9 mouse cellular contexts compared by ENCODE assay signal in the genomic region with DNA sequence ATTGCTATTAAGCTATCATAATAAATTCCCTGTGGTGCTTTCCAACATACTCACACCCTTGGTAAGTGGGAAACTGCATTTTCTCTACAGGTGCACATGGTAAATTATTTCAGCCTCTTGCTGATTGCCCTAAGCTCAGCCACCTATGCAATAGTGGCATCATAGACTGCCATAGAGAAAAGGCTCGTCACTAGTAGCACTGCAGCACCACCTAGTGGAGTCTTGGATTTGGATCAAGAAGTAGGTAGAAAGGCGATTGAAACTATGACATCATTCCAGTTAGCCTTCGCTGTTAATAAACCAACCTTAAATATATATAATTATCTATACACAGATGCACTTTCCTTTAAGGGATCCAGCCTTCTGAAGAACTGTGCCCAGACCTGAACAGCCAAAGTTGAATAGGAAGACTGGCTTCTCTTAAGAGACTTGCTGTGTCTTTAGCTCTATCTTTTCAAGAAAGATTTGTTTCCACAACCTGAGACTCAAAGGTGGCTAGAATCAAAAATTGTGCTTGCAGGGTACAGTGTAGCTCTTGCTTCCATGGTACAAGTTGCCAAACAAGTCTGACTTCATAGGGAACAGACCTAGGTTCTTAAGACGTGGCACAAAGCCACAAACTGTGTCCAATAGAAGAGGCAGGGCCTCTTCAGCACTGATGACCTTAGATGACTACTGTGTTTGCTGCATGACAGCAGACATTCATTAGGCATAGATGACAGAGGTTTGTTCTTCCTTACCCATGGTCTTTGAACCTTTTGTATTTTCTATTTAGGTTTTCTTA. TPM values are rescaled to one million over a fixed set of nuclear protein-coding genes. Genes with fewer than 3 reads are reported as not detected.
DNase-seq lines count a peak whose midpoint lies in the region; ATAC-seq lines count a peak whose summit lies in the region.
"Had no signal": no experiment of that assay in that cellular context is flagged by ENCODE, and none has a peak within 500 bp of the region (broad histone marks: within the 10 kb centered on the region; RNA-seq: fewer than 3 reads in every experiment).

No protein-coding gene starts in this region.

- no peak overlapping the region for H3K4me2 ChIP-seq in forebrain, embryonic 11.5 days (ENCODE audit: low read depth, low read length, severe bottlenecking)
- no peak overlapping the region for H3K4me2 ChIP-seq in hindbrain, embryonic 16.5 days (ENCODE audit: low read length)
- H3K4me2 ChIP-seq: liver, embryonic 15.5 days had no signal

- DNase-seq in CD4-positive, CD25-positive, alpha-beta regulatory T cell, adult 2 months (ENCODE audit: low read depth, low spot score) = peak; percentile 82
- DNase-seq in brain, embryonic 18.5 days (ENCODE audit: low read depth, low spot score) = peak; percentile 64
- peak; percentile 75 for DNase-seq in forebrain, embryonic 11.5 days (ENCODE audit: low spot score)
- DNase-seq in left cerebral cortex, postnatal 10 days (ENCODE audit: extremely low spot score in 1 of 2, low spot score in 2 of 2) = peak; percentile 69 to 74
- peak; percentile 56 for DNase-seq in midbrain, embryonic 10.5 days (ENCODE audit: low spot score)
- peak; percentile 63 to 72 for DNase-seq in right cerebral cortex, postnatal 36 days (ENCODE audit: low spot score in 2 of 2)

- ATAC-seq in CD4-positive, CD25-positive, alpha-beta regulatory T cell, adult 4 months = no peak
- no peak for ATAC-seq in forebrain, embryonic 11.5 days (replicated peaks; ENCODE audit: low FRiP score)
- ATAC-seq in hindbrain, embryonic 16.5 days = peak; percentile 63; the same call in 1 of the 2 replicates

- no peak overlapping the region for H3K4me3 ChIP-seq in forebrain, embryonic 11.5 days (ENCODE audit: low read depth, low read length)
- no peak overlapping the region for H3K4me3 ChIP-seq in hindbrain, embryonic 16.5 days (ENCODE audit: low read length)
- no peak overlapping the region for H3K4me3 ChIP-seq in midbrain, embryonic 10.5 days
- H3K4me3 ChIP-seq: liver, embryonic 15.5 days had no signal

- H3K27me3 ChIP-seq in forebrain, embryonic 11.5 days (ENCODE audit: control insufficient read depth, insufficient read depth, low read length) = no peaks in the 10 kb centered on the region
- no peaks in the 10 kb centered on the region for H3K27me3 ChIP-seq in hindbrain, embryonic 16.5 days (replicated peaks; ENCODE audit: control insufficient read depth, insufficient read depth, low read length)
- H3K27me3 ChIP-seq in midbrain, embryonic 10.5 days (ENCODE audit: low read depth, poor library complexity, severe bottlenecking) = no peaks in the 10 kb centered on the region
- H3K27me3 ChIP-seq: liver, embryonic 15.5 days had no signal

- H3K9me3 ChIP-seq in forebrain, embryonic 11.5 days (ENCODE audit: control insufficient read depth, low read length) = no peaks in the 10 kb centered on the region
- no peaks in the 10 kb centered on the region for H3K9me3 ChIP-seq in hindbrain, embryonic 16.5 days (ENCODE audit: control insufficient read depth, low read length)
- H3K9me3 ChIP-seq in midbrain, embryonic 10.5 days (replicated peaks) = no peaks in the 10 kb centered on the region
- H3K9me3 ChIP-seq: liver, embryonic 15.5 days had no signal

- H3K36me3 ChIP-seq in forebrain, embryonic 11.5 days (ENCODE audit: control insufficient read depth, insufficient read depth, low read length) = no peaks in the 10 kb centered on the region
- peaks cover 18% of the 10 kb centered on the region for H3K36me3 ChIP-seq in hindbrain, embryonic 16.5 days (ENCODE audit: control insufficient read depth, insufficient read depth, low read length)
- no peaks in the 10 kb centered on the region for H3K36me3 ChIP-seq in midbrain, embryonic 10.5 days
- H3K36me3 ChIP-seq: liver, embryonic 15.5 days had no signal

- no peak overlapping the region for H3K9ac ChIP-seq in forebrain, embryonic 11.5 days (ENCODE audit: low read length)
- no peak overlapping the region for H3K9ac ChIP-seq in hindbrain, embryonic 16.5 days (ENCODE audit: low read depth, low read length)
- H3K9ac ChIP-seq: liver, embryonic 15.5 days had no signal

- H3K27ac ChIP-seq in forebrain, embryonic 11.5 days (ENCODE audit: low read depth, low read length) = no peak overlapping the region
- H3K27ac ChIP-seq in hindbrain, embryonic 16.5 days (ENCODE audit: low read depth, low read length) = no peak overlapping the region
- no peak overlapping the region for H3K27ac ChIP-seq in midbrain, embryonic 10.5 days (replicated peaks)
- H3K27ac ChIP-seq: liver, embryonic 15.5 days had no signal

- WGBS in forebrain, embryonic 11.5 days = 35% methylated on average over 4 of the region's 4 CpGs
- 37% methylated on average over 4 of the region's 4 CpGs for WGBS in hindbrain, embryonic 16.5 days
- WGBS in midbrain, embryonic 10.5 days = 41% methylated on average over 4 of the region's 4 CpGs

- no peaks in the 10 kb centered on the region for H3K4me1 ChIP-seq in forebrain, embryonic 11.5 days (replicated peaks; ENCODE audit: control insufficient read depth, insufficient read depth, low read length)
- H3K4me1 ChIP-seq in hindbrain, embryonic 16.5 days (ENCODE audit: control insufficient read depth, insufficient read depth, low read depth, low read length) = no peaks in the 10 kb centered on the region
- no peaks in the 10 kb centered on the region for H3K4me1 ChIP-seq in midbrain, embryonic 10.5 days
- H3K4me1 ChIP-seq: liver, embryonic 15.5 days had no signal

- intact Hi-C loops in left cerebral cortex, postnatal 10 days (cut with DNase I) = loop anchor here (5.0 kb wide), 2 partner anchors 229 to 564 kb away; no protein-coding TSS in a partner anchor

RNA-seq across cellular contexts. Expression of a gene that starts 41.4 kb away (rescaled TPM):
- polyA plus RNA-seq in CD4-positive, CD25-positive, alpha-beta regulatory T cell, adult 4 months (2017; shearing (Covaris generic)) = 1 to 10 TPM in 1 of 2 experiments, under 1 TPM in 1; 0.48 to 1.7 TPM
- polyA plus RNA-seq in forebrain, embryonic 11.5 days (2014; fragmentation: Nextera tagmentation; extraction: Ambion mirVana) = 11.5 and 13.7 TPM in 2 replicates
- 63.8 and 65.4 TPM in 2 replicates for polyA plus RNA-seq in hindbrain, embryonic 16.5 days (2015; fragmentation: Nextera tagmentation; extraction: Ambion mirVana)
- total RNA-seq in left cerebral cortex, postnatal 10 days (2021) = 10 to 100 TPM; 52.7 to 54.0 TPM
- polyA plus RNA-seq in midbrain, embryonic 10.5 days (2016; fragmentation: Nextera tagmentation; extraction: Ambion mirVana) = 12.1 and 12.3 TPM in 2 replicates

RNA-seq across cellular contexts. Expression of a gene that starts 56.0 kb away (rescaled TPM):
- polyA plus RNA-seq in CD4-positive, CD25-positive, alpha-beta regulatory T cell, adult 4 months (2017; shearing (Covaris generic)) = not detected
- 0.67 and 0.90 TPM in 2 replicates for polyA plus RNA-seq in forebrain, embryonic 11.5 days (2014; fragmentation: Nextera tagmentation; extraction: Ambion mirVana)
- polyA plus RNA-seq in hindbrain, embryonic 16.5 days (2015; fragmentation: Nextera tagmentation; extraction: Ambion mirVana) = 8.6 and 9.9 TPM in 2 replicates
- total RNA-seq in left cerebral cortex, postnatal 10 days (2021) = 10 to 100 TPM in 1 of 2 experiments, 1 to 10 TPM in 1; 7.5 to 10.6 TPM
- polyA plus RNA-seq in midbrain, embryonic 10.5 days (2016; fragmentation: Nextera tagmentation; extraction: Ambion mirVana) = 0.75 and 0.85 TPM in 2 replicates
